ENCODE assay signal across 9 mouse cellular contexts in the genomic region with DNA sequence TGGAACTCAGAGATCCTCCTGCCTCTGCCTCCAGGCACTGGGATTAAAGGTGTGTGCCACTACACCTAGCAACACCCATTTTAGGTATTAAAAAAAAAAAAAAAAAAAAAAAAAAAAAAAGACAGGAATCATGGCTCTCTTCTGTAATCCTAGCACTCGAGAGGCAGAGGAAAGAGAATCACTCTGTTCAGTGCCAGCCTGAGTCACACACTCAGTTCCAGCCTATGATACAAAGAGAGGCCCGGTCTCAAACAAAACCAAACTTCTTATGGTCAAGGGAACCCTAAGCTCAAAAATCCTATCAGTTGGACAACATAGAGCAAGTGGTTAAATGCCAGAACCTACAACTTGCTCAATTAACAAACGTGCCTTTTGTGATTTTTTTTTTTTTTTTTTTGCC. TPM values are rescaled to one million over a fixed set of nuclear protein-coding genes. Genes with fewer than 3 reads are reported as not detected.
DNase-seq lines count a peak whose midpoint lies in the region; ATAC-seq and TF ChIP-seq lines count a peak whose summit lies in the region.
"Had no signal": no experiment of that assay in that cellular context is flagged by ENCODE, and none has a peak within 500 bp of the region (broad histone marks: within the 10 kb centered on the region; RNA-seq: fewer than 3 reads in every experiment).

No protein-coding gene starts in this region.

- H3K9ac ChIP-seq in kidney, embryonic 16.5 days (replicated peaks; ENCODE audit: low read length): no peak overlapping the region
- no peak overlapping the region for H3K9ac ChIP-seq in intestine, embryonic 15.5 days
- no peak overlapping the region for H3K9ac ChIP-seq in neural tube, embryonic 12.5 days

- peaks cover 12% of the 10 kb centered on the region for H3K4me1 ChIP-seq in kidney, embryonic 16.5 days (ENCODE audit: insufficient read depth, low read length)
- H3K4me1 ChIP-seq in bone marrow macrophage, adult 2 months (ENCODE audit: control insufficient read depth, insufficient read depth, low read length): peaks cover 9% of the 10 kb centered on the region; the same call in 1 of the 2 replicates
- H3K4me1 ChIP-seq in intestine, embryonic 15.5 days (replicated peaks): peaks cover 10% of the 10 kb centered on the region; the same call in 1 of the 2 replicates
- H3K4me1 ChIP-seq in neural tube, embryonic 12.5 days: peaks cover 14% of the 10 kb centered on the region; the same call in 1 of the 2 replicates

- 62% methylated on average over 3 of the region's 3 CpGs for WGBS in kidney, embryonic 16.5 days
- 73% methylated on average over 3 of the region's 3 CpGs for WGBS in intestine, embryonic 15.5 days
- 86% methylated on average over 3 of the region's 3 CpGs for WGBS in neural tube, embryonic 12.5 days

- H3K36me3 ChIP-seq in kidney, embryonic 16.5 days (ENCODE audit: insufficient read depth, low read length): peaks cover 41% of the 10 kb centered on the region
- H3K36me3 ChIP-seq in intestine, embryonic 15.5 days: peaks cover 20% of the 10 kb centered on the region
- H3K36me3 ChIP-seq in neural tube, embryonic 12.5 days: peaks cover 44% of the 10 kb centered on the region

- TF ChIP-seq CTCF in bone marrow macrophage, adult 2 months (IDR thresholded peaks at IDR 0.05; ENCODE audit: low read depth, low read length): no peak

- no peaks in the 10 kb centered on the region for H3K27me3 ChIP-seq in kidney, embryonic 16.5 days (ENCODE audit: insufficient read depth, low read length)
- no peaks in the 10 kb centered on the region for H3K27me3 ChIP-seq in intestine, embryonic 15.5 days (replicated peaks)
- no peaks in the 10 kb centered on the region for H3K27me3 ChIP-seq in neural tube, embryonic 12.5 days (replicated peaks)

- no peak for ATAC-seq in kidney, embryonic 16.5 days (ENCODE audit: low FRiP score, low TSS enrichment)
- no peak for ATAC-seq in intestine, embryonic 15.5 days
- no peak for ATAC-seq in neural tube, embryonic 12.5 days (ENCODE audit: low FRiP score, low read depth)
- no peak for ATAC-seq in megakaryocyte progenitor cell, adult 5-6 weeks (replicated peaks; ENCODE audit: poor library complexity)

- no peaks in the 10 kb centered on the region for H3K9me3 ChIP-seq in kidney, embryonic 16.5 days (ENCODE audit: low read length)
- H3K9me3 ChIP-seq in intestine, embryonic 15.5 days: no peaks in the 10 kb centered on the region
- no peaks in the 10 kb centered on the region for H3K9me3 ChIP-seq in neural tube, embryonic 12.5 days

- intact Hi-C loops in heart, postnatal 36 days (cut with DNase I): loop anchor here (5.0 kb wide), 1 partner anchor 247 kb away; a partner anchor contains a TSS

- no peak for TF ChIP-seq POLR2A in bone marrow macrophage, adult 2 months (IDR thresholded peaks at IDR 0.05; ENCODE audit: borderline replicate concordance, low read depth, low read length)

- H3K27ac ChIP-seq in kidney, embryonic 16.5 days (ENCODE audit: low read length): no peak overlapping the region
- no peak overlapping the region for H3K27ac ChIP-seq in bone marrow macrophage, adult 2 months (ENCODE audit: insufficient read depth, low read depth, low read length)
- H3K27ac ChIP-seq in intestine, embryonic 15.5 days: no peak overlapping the region
- no peak overlapping the region for H3K27ac ChIP-seq in neural tube, embryonic 12.5 days

- peak overlapping the region; percentile 93; the same call in 1 of the 2 replicates for H3K4me3 ChIP-seq in kidney, embryonic 16.5 days (ENCODE audit: low read length)
- H3K4me3 ChIP-seq in bone marrow macrophage, adult 2 months (ENCODE audit: insufficient read depth, low read length): peak overlapping the region; percentile 45; the same call in 1 of the 2 replicates
- peak overlapping the region; percentile 79; the same call in 1 of the 2 replicates for H3K4me3 ChIP-seq in intestine, embryonic 15.5 days (replicated peaks)
- no peak overlapping the region for H3K4me3 ChIP-seq in neural tube, embryonic 12.5 days

- no peak for DNase-seq in kidney, adult 18-20 months
- no peak for DNase-seq in kidney, adult 9 months
- DNase-seq in heart, postnatal 36 days: no peak
- DNase-seq: kidney, postnatal 14 days had no signal

- peak overlapping the region; percentile 65 for H3K4me2 ChIP-seq in kidney, embryonic 16.5 days (replicated peaks; ENCODE audit: low read depth, low read length)
- peak overlapping the region; percentile 71 for H3K4me2 ChIP-seq in intestine, embryonic 15.5 days (replicated peaks)
- peak overlapping the region; percentile 61 for H3K4me2 ChIP-seq in neural tube, embryonic 12.5 days (replicated peaks)

RNA-seq across cellular contexts. Expression of a gene that starts 1.5 kb away (rescaled TPM):
- polyA plus RNA-seq in kidney, embryonic 16.5 days (2015; fragmentation: Nextera tagmentation; extraction: Ambion mirVana): 86.9 and 88.5 TPM in 2 replicates
- polyA plus RNA-seq in bone marrow macrophage, adult 2 months (2012; ENCODE audit: insufficient read depth, insufficient read length, missing spikeins): 31.1 and 33.5 TPM in 2 replicates
- polyA plus RNA-seq in intestine, embryonic 15.5 days (2015; fragmentation: Nextera tagmentation; extraction: Ambion mirVana): 69.0 and 69.5 TPM in 2 replicates
- 77.0 and 77.7 TPM in 2 replicates for polyA plus RNA-seq in neural tube, embryonic 12.5 days (2016; fragmentation: Nextera tagmentation; extraction: Ambion mirVana)
- 10.7 and 11.2 TPM in 2 replicates for total RNA-seq in megakaryocyte progenitor cell, adult 5-6 weeks (2015)
- total RNA-seq in megakaryocyte progenitor cell, adult 5-6 weeks (2017): 27.7 and 30.7 TPM in 2 replicates
- 10 to 100 TPM; 74.3 to 78.3 TPM for total RNA-seq in heart, postnatal 36 days (2021)

RNA-seq across cellular contexts. Expression of a gene that starts 1.6 kb away (rescaled TPM):
- 175 and 182 TPM in 2 replicates for polyA plus RNA-seq in kidney, embryonic 16.5 days (2015; fragmentation: Nextera tagmentation; extraction: Ambion mirVana)
- 31.2 and 32.3 TPM in 2 replicates for polyA plus RNA-seq in bone marrow macrophage, adult 2 months (2012; ENCODE audit: insufficient read depth, insufficient read length, missing spikeins)
- polyA plus RNA-seq in intestine, embryonic 15.5 days (2015; fragmentation: Nextera tagmentation; extraction: Ambion mirVana): 123 and 126 TPM in 2 replicates
- 156 TPM in 2 replicates for polyA plus RNA-seq in neural tube, embryonic 12.5 days (2016; fragmentation: Nextera tagmentation; extraction: Ambion mirVana)
- total RNA-seq in megakaryocyte progenitor cell, adult 5-6 weeks (2015): 123 and 140 TPM in 2 replicates
- total RNA-seq in megakaryocyte progenitor cell, adult 5-6 weeks (2017): 162 and 197 TPM in 2 replicates
- total RNA-seq in heart, postnatal 36 days (2021): 10 to 100 TPM; 37.3 to 39.1 TPM

RNA-seq across cellular contexts. Expression of a gene that starts 39.2 kb away (rescaled TPM):
- polyA plus RNA-seq in kidney, embryonic 16.5 days (2015; fragmentation: Nextera tagmentation; extraction: Ambion mirVana): 3.0 and 3.2 TPM in 2 replicates
- not detected in 2 replicates for polyA plus RNA-seq in bone marrow macrophage, adult 2 months (2012; ENCODE audit: insufficient read depth, insufficient read length, missing spikeins)
- 1.1 and 2.6 TPM in 2 replicates for polyA plus RNA-seq in intestine, embryonic 15.5 days (2015; fragmentation: Nextera tagmentation; extraction: Ambion mirVana)
- polyA plus RNA-seq in neural tube, embryonic 12.5 days (2016; fragmentation: Nextera tagmentation; extraction: Ambion mirVana): 1.0 and 1.1 TPM in 2 replicates
- total RNA-seq in megakaryocyte progenitor cell, adult 5-6 weeks (2015): not detected in 2 replicates
- total RNA-seq in megakaryocyte progenitor cell, adult 5-6 weeks (2017): not detected in 2 replicates
- 1 to 10 TPM; 4.3 to 6.9 TPM for total RNA-seq in heart, postnatal 36 days (2021)

RNA-seq across cellular contexts. Expression of a gene that starts 57.3 kb away (rescaled TPM):
- 14.8 and 16.6 TPM in 2 replicates for polyA plus RNA-seq in kidney, embryonic 16.5 days (2015; fragmentation: Nextera tagmentation; extraction: Ambion mirVana)
- polyA plus RNA-seq in bone marrow macrophage, adult 2 months (2012; ENCODE audit: insufficient read depth, insufficient read length, missing spikeins): 4.8 and 6.2 TPM in 2 replicates
- polyA plus RNA-seq in intestine, embryonic 15.5 days (2015; fragmentation: Nextera tagmentation; extraction: Ambion mirVana): 10.2 and 13.2 TPM in 2 replicates
- polyA plus RNA-seq in neural tube, embryonic 12.5 days (2016; fragmentation: Nextera tagmentation; extraction: Ambion mirVana): 9.9 and 11.9 TPM in 2 replicates
- total RNA-seq in megakaryocyte progenitor cell, adult 5-6 weeks (2015): 2.6 and 3.0 TPM in 2 replicates
- 3.0 and 6.0 TPM in 2 replicates for total RNA-seq in megakaryocyte progenitor cell, adult 5-6 weeks (2017)
- total RNA-seq in heart, postnatal 36 days (2021): 1 to 10 TPM; 4.1 to 4.7 TPM
